Mouse (Mus musculus) brain, embryonic 14.5 days (tissue): Measurements from ENCODE around the gene Ttc8.

Experiments used
- CTCF ChIP-seq: fragments of 200-500 bp; IDR thresholded peaks from 2 replicates; pipeline ENCODE4 v1.5.1; 2012; ENCODE audit warnings: inconsistent platforms, mild to moderate bottlenecking, moderate library complexity, borderline replicate concordance; ENCODE audit not compliant: insufficient read depth, insufficient read length; ENCODE audit errors: extremely low read depth
- POLR2A ChIP-seq: fragments of 200-500 bp; IDR thresholded peaks from 2 replicates; pipeline ENCODE4 v1.6.1; 2012; ENCODE audit warnings: mild to moderate bottlenecking, inconsistent platforms, borderline replicate concordance; ENCODE audit not compliant: poor library complexity, insufficient read depth, insufficient read length, severe bottlenecking; ENCODE audit errors: extremely low read depth

- TF ChIP-seq CTCF, result no peak
- no peak for TF ChIP-seq POLR2A
Observed at GRCm38 (mm10) chr12:98994366-98994765, 74.0 kb downstream of the Ttc8 start.
